Mouse (Mus musculus) hindbrain, embryonic 11.5 days (tissue): ENCODE data around the gene Smox. TPM values are rescaled to one million over a fixed set of nuclear protein-coding genes. Genes with fewer than 3 reads are reported as not detected.

Source experiments
- ATAC-seq: fragments of 200-750 bp; cut with Nextera tagmentation; 2 replicates; pipeline ENCODE4 v1.8.0; 2017; ENCODE audit warnings: mild to moderate bottlenecking, moderate TSS enrichment, moderate library complexity; ENCODE audit not compliant: low FRiP score
- DNase-seq: peaks from one replicate; pipeline ENCODE4 v3.0.0-alpha.2; 2015; ENCODE audit warnings: low spot score
- H3K27ac ChIP-seq: fragments of 300-500 bp; sonication (generic); 2 replicates; pipeline ENCODE4 v1.5.1; 2014; ENCODE audit warnings: mild to moderate bottlenecking, low read depth, low read length
- H3K27me3 ChIP-seq: fragments of 300-500 bp; sonication (generic); 2 replicates; pipeline ENCODE4 v1.6.1; 2014; ENCODE audit warnings: mild to moderate bottlenecking, low read length, moderate library complexity, mixed read lengths; ENCODE audit not compliant: control insufficient read depth, insufficient read depth
- H3K36me3 ChIP-seq: fragments of 300-500 bp; sonication (generic); 2 replicates; pipeline ENCODE4 v1.6.1; 2014; ENCODE audit warnings: mild to moderate bottlenecking, low read length, moderate library complexity, mixed read lengths; ENCODE audit not compliant: control insufficient read depth, insufficient read depth
- H3K4me1 ChIP-seq: fragments of 300-500 bp; sonication (generic); replicated peaks from 2 replicates; pipeline ENCODE4 v1.6.1; 2014; ENCODE audit warnings: low read length, mixed read lengths; ENCODE audit not compliant: control insufficient read depth, insufficient read depth
- H3K4me2 ChIP-seq: fragments of 300-500 bp; sonication (generic); replicated peaks from 2 replicates; pipeline ENCODE4 v1.6.1; 2014; ENCODE audit warnings: mild to moderate bottlenecking, low read depth, low read length
- H3K4me3 ChIP-seq: fragments of 300-500 bp; sonication (generic); 2 replicates; pipeline ENCODE4 v1.5.1; 2014; ENCODE audit warnings: low read depth, low read length
- H3K9ac ChIP-seq: fragments of 300-500 bp; sonication (generic); 2 replicates; pipeline ENCODE4 v1.6.1; 2014; ENCODE audit warnings: low read depth, low read length
- H3K9me3 ChIP-seq: fragments of 300-500 bp; sonication (generic); 2 replicates; pipeline ENCODE4 v1.6.1; 2016; ENCODE audit warnings: low read length; ENCODE audit not compliant: control insufficient read depth
- WGBS: fragments of 180-500 bp; shearing (Covaris S2); extraction: QIAGEN DNeasy Blood & Tissue Kit; methylation state at CpG from one replicate; pipeline ENCODE4 v1.1.7; 2014; 5-methylcytosine and 5-hydroxymethylcytosine counted together
- polyA plus RNA-seq: library from polyadenylated mRNA; unstranded; fragments of >200 nt; fragmentation: Nextera tagmentation; extraction: Ambion mirVana; gene quantifications from 2 replicates; pipeline ENCODE4 v1.2.1, GENCODE M21; 2014

The Smox gene
- polyA plus RNA-seq, 1 experiment from 2014 or later = 25.6 TPM

GRCm38 (mm10) chr2:131548330-131548729 lies 57.0 kb downstream of the Smox start:
- H3K4me1 ChIP-seq = 0 out of 2 replicates have a peak, but pooled peaks cover 2% of the 10 kb centered on the region
- no peaks in the 10 kb centered on the region for H3K36me3 ChIP-seq
- no peak overlapping the region for H3K9ac ChIP-seq
- H3K27me3 ChIP-seq = peaks cover 28% of the 10 kb centered on the region
- H3K9me3 ChIP-seq = no peaks in the 10 kb centered on the region
- H3K4me2 ChIP-seq = no peak overlapping the region
- 84% methylated on average over 2 of the region's 2 CpGs for WGBS
- no peak overlapping the region for H3K27ac ChIP-seq
- ATAC-seq = no peak
- no peak overlapping the region for H3K4me3 ChIP-seq
- DNase-seq = no peak

GRCm38 (mm10) chr2:131549090-131549489 lies 57.8 kb downstream of the Smox start:
- DNase-seq = no peak
- H3K9me3 ChIP-seq = no peaks in the 10 kb centered on the region
- H3K36me3 ChIP-seq = no peaks in the 10 kb centered on the region
- no peak for ATAC-seq
- 0 out of 2 replicates have a peak, but pooled peaks cover 2% of the 10 kb centered on the region for H3K4me1 ChIP-seq
- H3K27me3 ChIP-seq = peaks cover 28% of the 10 kb centered on the region
- no peak overlapping the region for H3K9ac ChIP-seq
- WGBS = 92% methylated on average over 5 of the region's 5 CpGs
- no peak overlapping the region for H3K4me2 ChIP-seq
- no peak overlapping the region for H3K27ac ChIP-seq
- no peak overlapping the region for H3K4me3 ChIP-seq

GRCm38 (mm10) chr2:131550474-131550873 lies 59.2 kb downstream of the Smox start:
- WGBS = 72% methylated on average over 2 of the region's 2 CpGs
- H3K9ac ChIP-seq = no peak overlapping the region
- no peaks in the 10 kb centered on the region for H3K36me3 ChIP-seq
- ATAC-seq (no peak), DNase-seq (no peak)
- H3K4me1 ChIP-seq = 0 out of 2 replicates have a peak, but pooled peaks cover 2% of the 10 kb centered on the region
- H3K4me3 ChIP-seq = no peak overlapping the region
- peaks cover 26% of the 10 kb centered on the region for H3K27me3 ChIP-seq
- no peak overlapping the region for H3K27ac ChIP-seq
- H3K4me2 ChIP-seq = no peak overlapping the region
- no peaks in the 10 kb centered on the region for H3K9me3 ChIP-seq

GRCm38 (mm10) chr2:131550906-131551305 lies 59.6 kb downstream of the Smox start:
- DNase-seq = no peak
- H3K4me1 ChIP-seq = 0 out of 2 replicates have a peak, but pooled peaks cover 2% of the 10 kb centered on the region
- H3K27ac ChIP-seq = no peak overlapping the region
- no peak overlapping the region for H3K9ac ChIP-seq
- no peaks in the 10 kb centered on the region for H3K9me3 ChIP-seq
- ATAC-seq = no peak
- 81% methylated on average over 2 of the region's 2 CpGs for WGBS
- H3K4me2 ChIP-seq = no peak overlapping the region
- peaks cover 22% of the 10 kb centered on the region for H3K27me3 ChIP-seq
- H3K36me3 ChIP-seq = no peaks in the 10 kb centered on the region
- no peak overlapping the region for H3K4me3 ChIP-seq

GRCm38 (mm10) chr2:131551701-131552620 lies 60.7 kb downstream of the Smox start:
- Histone ChIP-seq H3K4me3 (no peak overlapping the region), H3K9me3 (no peaks in the 10 kb centered on the region), H3K4me2 (no peak overlapping the region), H3K9ac (no peak overlapping the region), H3K4me1 (0 out of 2 replicates have a peak, but pooled peaks cover 2% of the 10 kb centered on the region), H3K27me3 (peaks cover 12% of the 10 kb centered on the region), H3K36me3 (no peaks in the 10 kb centered on the region), H3K27ac (no peak overlapping the region)
- WGBS = 69% methylated on average over 7 of the region's 7 CpGs
- ATAC-seq = no peak
- DNase-seq = no peak

GRCm38 (mm10) chr2:131552736-131553400 lies 61.6 kb downstream of the Smox start:
- H3K27me3 ChIP-seq = peaks cover 4% of the 10 kb centered on the region
- 0 out of 2 replicates have a peak, but pooled peaks cover 2% of the 10 kb centered on the region for H3K4me1 ChIP-seq
- 27% methylated on average over 9 of the region's 9 CpGs for WGBS
- H3K9me3 ChIP-seq = no peaks in the 10 kb centered on the region
- no peak overlapping the region for H3K4me3 ChIP-seq
- no peak overlapping the region for H3K4me2 ChIP-seq
- no peaks in the 10 kb centered on the region for H3K36me3 ChIP-seq
- H3K9ac ChIP-seq = no peak overlapping the region
- ATAC-seq (no peak; the same call in 1 of the 2 replicates), DNase-seq (no peak)
- no peak overlapping the region for H3K27ac ChIP-seq

- ATAC-seq (no peak), DNase-seq (no peak)
- Histone ChIP-seq H3K36me3 (no peaks in the 10 kb centered on the region), H3K9ac (no peak overlapping the region), H3K27me3 (peaks cover 45% of the 10 kb centered on the region), H3K4me1 (no peaks in the 10 kb centered on the region), H3K4me3 (no peak overlapping the region), H3K4me2 (no peak overlapping the region), H3K9me3 (no peaks in the 10 kb centered on the region), H3K27ac (no peak overlapping the region)
- WGBS = 92% methylated on average over 2 of the region's 2 CpGs
Observed at GRCm38 (mm10) chr2:131557896-131558295, 66.6 kb downstream of the Smox start.

GRCm38 (mm10) chr2:131560205-131560919 lies 69.1 kb downstream of the Smox start:
- Histone ChIP-seq H3K27me3 (peaks cover 56% of the 10 kb centered on the region), H3K27ac (no peak overlapping the region), H3K4me2 (no peak overlapping the region), H3K36me3 (no peaks in the 10 kb centered on the region), H3K4me3 (no peak overlapping the region), H3K9ac (no peak overlapping the region), H3K9me3 (no peaks in the 10 kb centered on the region), H3K4me1 (0 out of 2 replicates have a peak, but pooled peaks cover 2% of the 10 kb centered on the region)
- WGBS = 41% methylated on average over 2 of the region's 2 CpGs
- no peak for ATAC-seq
- no peak for DNase-seq
